Mouse (Mus musculus) frontal cortex, adult (tissue): ENCODE measurements around the gene Gjc1.

Experiments used
- ATAC-seq: cut with Nextera tagmentation; 2 replicates; pipeline ENCODE4 v1.9.2; 2017; ENCODE audit warnings: mild to moderate bottlenecking, moderate library complexity, mixed read lengths; ENCODE audit not compliant: low TSS enrichment

Gene Gjc1

GRCm38 (mm10) chr11:102819021-102819782, at the start of gene Gjc1:
TSS of gene Gjc1 (minus strand) at chr11:102819700.
- ATAC-seq: no peak; the same call in 1 of the 2 replicates

GRCm38 (mm10) chr11:102864272-102864671, 44.8 kb upstream of the Gjc1 start:
- ATAC-seq: no peak

- peak; percentile 83 for ATAC-seq
Measured at GRCm38 (mm10) chr11:102859933-102860332, 40.4 kb upstream of the Gjc1 start.

DNA sequence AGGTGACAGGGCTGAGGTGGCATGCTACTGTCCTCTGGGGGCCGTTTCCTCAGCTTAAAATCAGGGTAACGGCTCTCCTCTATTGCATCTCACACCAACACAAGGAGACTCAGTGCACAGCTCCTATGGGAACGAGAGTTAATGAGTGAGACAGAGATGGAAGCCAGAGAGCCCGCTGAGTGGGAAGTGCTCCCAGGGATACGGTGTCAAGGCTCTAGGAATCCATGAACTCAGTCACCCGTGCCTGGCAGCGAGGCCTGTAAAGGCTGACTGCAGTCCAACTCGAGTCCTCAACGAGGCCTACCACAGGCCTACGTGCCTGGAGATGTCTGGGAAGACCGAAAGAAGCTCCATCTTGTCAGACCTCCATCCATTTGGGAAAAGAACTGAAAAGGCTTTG, 39.5 kb upstream of the Gjc1 start:
- no peak for ATAC-seq

GRCm38 (mm10) chr11:102855941-102856340, 36.4 kb upstream of the Gjc1 start:
- ATAC-seq: no peak

DNA sequence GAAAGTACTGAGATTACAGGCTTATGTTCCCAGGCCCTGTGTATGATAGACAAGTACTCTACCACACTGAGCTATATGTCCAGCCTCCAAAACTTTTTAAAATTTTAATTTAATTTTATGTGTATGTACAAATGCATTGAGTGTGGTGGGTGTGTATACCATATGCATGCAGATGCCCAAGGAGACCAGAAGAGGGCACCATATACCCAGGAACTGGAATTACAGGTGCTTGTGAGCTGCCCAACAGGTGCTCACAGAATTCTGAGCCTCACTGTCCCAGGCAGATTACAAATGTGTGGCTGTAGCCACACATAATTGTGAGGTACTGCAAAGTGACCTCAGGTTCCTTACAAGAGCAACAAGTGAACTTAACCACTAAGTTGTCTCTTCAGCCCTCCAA, 34.3 kb upstream of the Gjc1 start:
- no peak for ATAC-seq

DNA sequence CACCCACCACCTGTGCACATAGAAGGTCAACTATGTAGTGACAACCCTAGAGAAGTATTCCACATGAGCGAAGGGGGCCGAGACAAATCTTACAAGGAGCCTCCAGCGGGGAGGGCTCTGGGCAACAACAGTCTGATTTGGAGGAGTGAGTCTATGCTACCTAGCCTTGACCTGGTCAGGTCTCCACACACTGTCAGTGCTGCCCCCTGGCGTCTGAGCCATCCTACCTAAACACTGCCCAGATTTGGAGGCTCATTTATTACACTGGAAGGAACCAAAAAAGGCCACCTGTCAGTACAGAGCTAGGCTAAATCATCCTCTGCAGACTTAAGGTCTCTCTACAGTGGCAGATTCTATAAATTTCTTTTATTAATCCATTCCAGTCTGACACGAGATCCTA, 32.4 kb upstream of the Gjc1 start:
- no peak; the same call in 1 of the 2 replicates for ATAC-seq

- ATAC-seq: no peak
Measured at GRCm38 (mm10) chr11:102845926-102846325, 26.4 kb upstream of the Gjc1 start.

DNA sequence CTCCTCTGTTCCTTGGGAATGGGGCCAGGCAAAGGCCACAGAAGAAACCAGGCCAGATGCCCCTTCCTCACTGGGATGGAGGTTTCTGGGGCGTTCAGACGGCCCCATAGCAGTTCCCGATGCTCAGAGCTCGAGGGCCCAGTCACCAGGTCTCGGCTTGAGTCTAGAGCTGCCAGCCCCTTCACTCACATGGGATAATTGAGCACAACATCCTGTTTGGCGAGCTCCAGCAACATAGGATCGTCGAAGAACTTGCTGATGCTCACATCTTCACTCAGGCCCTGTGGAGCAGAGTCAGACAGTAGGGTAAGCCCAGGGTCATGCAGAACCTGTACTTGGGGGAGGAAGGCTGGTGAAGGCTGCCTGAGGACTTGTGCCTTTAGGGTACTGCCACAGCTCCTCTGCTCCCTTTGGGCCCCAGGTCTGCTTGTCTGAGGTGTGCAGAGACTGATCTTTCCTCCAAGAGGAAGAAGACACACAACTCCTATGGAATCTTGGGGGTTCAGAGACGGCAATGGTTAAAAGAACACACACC, 19.2 kb upstream of the Gjc1 start:
- ATAC-seq: no peak

GRCm38 (mm10) chr11:102838126-102838525, 18.6 kb upstream of the Gjc1 start:
- ATAC-seq: no peak

- ATAC-seq: no peak
Measured at GRCm38 (mm10) chr11:102837385-102837784, 17.9 kb upstream of the Gjc1 start.

GRCm38 (mm10) chr11:102836146-102836545, 16.6 kb upstream of the Gjc1 start:
- ATAC-seq: no peak

DNA sequence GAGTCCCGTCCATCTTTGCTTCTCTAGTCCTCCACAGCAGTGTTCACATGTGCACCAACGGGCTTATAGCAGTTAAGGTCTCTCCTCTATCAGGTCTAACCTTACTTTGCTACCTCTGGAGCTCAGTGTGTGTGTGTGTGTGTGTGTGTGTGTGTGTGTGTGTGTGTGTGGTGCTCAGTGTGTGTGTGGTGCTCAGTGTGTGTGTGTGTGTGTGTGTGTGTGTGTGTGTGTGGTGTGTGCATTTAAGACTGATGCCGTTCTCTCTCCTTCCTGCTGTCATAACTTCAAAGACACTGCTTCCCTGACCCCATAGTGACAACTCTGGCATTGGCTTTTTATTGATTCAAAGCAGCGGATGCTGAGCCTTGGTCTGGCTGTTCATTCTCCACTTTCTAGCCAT, 16.0 kb upstream of the Gjc1 start, which contains the start of gene Higd1b:
Higd1b (plus strand) TSS at position 301 of the 400 bp plus-strand sequence.
- no peak for ATAC-seq

DNA sequence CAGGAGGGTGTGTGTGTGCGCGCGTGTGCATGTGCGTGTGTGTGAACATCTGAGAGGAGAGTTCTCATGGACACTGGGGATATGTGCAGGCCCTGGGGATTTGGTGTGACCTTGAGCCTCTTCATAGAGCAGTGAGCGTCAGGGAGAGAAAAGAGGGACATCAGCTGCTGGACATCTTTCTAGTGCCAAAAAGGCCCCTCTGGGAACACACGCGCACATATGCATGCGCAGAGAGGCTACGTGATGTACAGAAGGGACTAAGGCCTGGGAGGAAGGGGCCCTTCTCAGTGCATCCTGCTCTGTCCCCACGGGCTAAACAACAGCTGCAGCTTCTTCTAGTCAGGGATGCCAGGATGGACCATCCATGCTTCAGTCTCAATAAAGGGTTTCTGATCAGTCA, 14.7 kb upstream of the Gjc1 start:
- ATAC-seq: no peak

- ATAC-seq: no peak
Measured at GRCm38 (mm10) chr11:102832700-102833297, 13.3 kb upstream of the Gjc1 start.

DNA sequence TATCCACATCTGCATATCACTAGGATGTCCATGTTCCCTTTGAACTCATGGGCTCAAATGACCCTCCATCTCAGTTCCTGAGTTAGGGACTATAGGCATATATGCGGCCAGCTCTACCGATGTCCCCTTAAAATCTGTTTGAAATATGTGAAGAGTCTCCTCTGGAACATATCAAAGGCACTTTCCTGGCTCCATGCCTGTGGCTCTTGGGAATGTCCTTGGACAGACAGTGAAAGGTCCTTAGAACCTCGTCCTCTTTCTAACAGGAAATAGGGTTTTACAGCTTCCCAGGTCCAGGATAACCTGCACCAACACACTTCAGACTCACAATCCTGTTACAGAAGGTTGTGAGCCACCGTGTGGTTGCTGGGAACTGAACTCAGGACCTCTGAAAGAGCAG, 10.8 kb upstream of the Gjc1 start:
- no peak for ATAC-seq

DNA sequence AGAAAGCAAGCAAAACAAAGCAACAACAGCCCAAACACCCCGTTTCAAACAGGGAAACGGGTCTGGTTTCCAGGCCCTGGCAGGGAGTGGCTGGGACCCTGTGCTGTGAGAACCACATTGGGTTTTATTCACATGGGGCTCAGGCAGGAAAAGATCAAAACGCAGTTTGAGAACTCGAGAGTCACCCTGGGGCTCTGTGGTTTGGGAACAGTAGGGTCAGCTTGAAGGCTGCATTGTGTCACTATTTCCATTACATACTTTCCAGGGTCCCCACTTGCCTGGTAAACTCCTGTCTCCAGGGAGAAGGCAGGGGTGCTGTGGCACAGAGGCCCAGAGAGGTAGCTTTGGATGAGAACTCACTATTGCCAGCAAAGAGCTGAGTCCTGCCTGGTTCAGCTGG, 7.6 kb upstream of the Gjc1 start:
- ATAC-seq: no peak

DNA sequence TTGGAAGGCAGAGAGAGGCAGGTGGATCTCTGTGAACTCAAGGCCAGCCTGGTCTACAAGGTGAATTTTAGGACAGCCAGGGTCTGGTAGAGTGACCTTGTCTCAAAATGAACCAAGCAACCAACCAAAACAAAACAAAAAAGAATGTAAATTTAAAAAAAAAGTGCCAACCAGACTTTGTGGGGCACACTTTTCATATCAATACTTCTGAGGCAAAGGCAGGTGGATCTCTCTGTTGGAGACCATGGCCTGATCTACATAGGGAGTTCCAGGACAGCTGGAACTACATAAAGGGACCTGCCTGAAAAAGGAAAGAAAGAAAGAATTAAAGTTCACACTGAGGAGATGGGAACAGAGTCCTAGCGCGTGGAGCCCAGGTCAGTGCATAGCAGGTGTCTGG, 7.0 kb upstream of the Gjc1 start:
- no peak for ATAC-seq

DNA sequence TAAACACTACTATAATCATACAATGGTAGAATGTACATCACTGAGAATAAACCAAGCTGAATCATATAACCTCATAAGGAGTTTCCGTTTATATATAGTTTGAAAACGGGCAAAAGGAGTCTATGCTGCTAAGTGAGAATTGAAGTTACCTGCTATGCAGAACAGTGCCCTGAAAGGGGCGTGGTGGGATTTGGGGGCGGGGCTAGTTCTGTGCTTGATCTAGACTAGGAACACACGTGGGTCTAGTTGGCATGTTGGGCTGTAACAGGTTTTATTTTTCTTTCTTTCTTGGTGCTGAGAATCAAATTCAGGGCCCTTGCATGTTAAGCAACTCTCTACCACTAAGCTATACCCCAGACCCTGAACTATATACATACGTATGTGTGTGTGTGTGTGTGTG, 1.7 kb upstream of the Gjc1 start:
- ATAC-seq: no peak

- ATAC-seq: no peak
Measured at GRCm38 (mm10) chr11:102820432-102820831, 932 bp upstream of the Gjc1 start.

- no peak for ATAC-seq
Measured at GRCm38 (mm10) chr11:102819783-102820385, 384 bp upstream of the Gjc1 start.

- ATAC-seq: no peak
Measured at GRCm38 (mm10) chr11:102818121-102819020, 1.1 kb downstream of the Gjc1 start.
